Mouse (Mus musculus) ES-Bruce4 (cell line): ENCODE measurements around the gene Fam76b.

ENCODE experiments used
- CTCF ChIP-seq: IDR thresholded peaks from one replicate; pipeline ENCODE4 v1.8.1; 2011; ENCODE audit warnings: low read depth, low read length
- EP300 ChIP-seq: IDR thresholded peaks from 2 replicates; pipeline ENCODE4 v1.6.1; 2011; ENCODE audit warnings: low read depth, low read length; ENCODE audit not compliant: insufficient read depth
- POLR2A ChIP-seq: IDR thresholded peaks from one replicate; pipeline ENCODE4 v1.8.1; 2011; ENCODE audit warnings: low read length; ENCODE audit not compliant: insufficient read depth

DNA sequence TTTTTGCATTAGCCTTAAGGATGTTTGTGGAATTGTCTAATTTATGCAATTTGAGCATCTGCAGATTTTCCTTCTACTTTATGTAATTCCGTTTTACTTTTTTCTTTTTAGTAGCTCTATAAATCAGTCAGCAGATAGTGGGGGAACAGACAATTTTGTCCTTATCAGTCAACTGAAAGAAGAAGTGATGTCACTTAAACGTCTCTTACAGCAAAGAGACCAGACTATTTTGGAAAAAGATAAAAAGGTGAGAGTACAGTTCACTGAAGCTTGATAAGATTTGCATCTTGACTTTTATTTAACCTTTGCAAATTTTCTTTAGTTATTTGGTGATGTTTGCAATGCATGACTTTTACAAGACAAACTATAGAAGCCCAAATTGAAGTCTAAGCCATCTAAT, 9.2 kb downstream of the Fam76b start:
- no peak for TF ChIP-seq CTCF
- TF ChIP-seq POLR2A: no peak
- no peak for TF ChIP-seq EP300
